Mouse (Mus musculus) myocyte (in vitro differentiated cells): ENCODE results near the gene Ccdc157.

Experiments used
- CEBPB ChIP-seq: IDR thresholded peaks from 2 replicates; pipeline ENCODE4 v1.6.1; 2011; ENCODE audit warnings: mild to moderate bottlenecking, moderate library complexity; ENCODE audit not compliant: poor library complexity, insufficient read depth, severe bottlenecking
- E2F4 ChIP-seq: IDR thresholded peaks from one replicate; pipeline ENCODE4 v1.6.1; 2011; ENCODE audit warnings: mild to moderate bottlenecking, control low read depth, moderate library complexity; ENCODE audit not compliant: insufficient read depth
- POLR2A ChIP-seq: IDR thresholded peaks from one replicate; pipeline ENCODE4 v1.6.1; 2011; ENCODE audit warnings: low read depth, mild to moderate bottlenecking, control low read depth, moderate library complexity; ENCODE audit not compliant: insufficient read length
- POLR2AphosphoS2 ChIP-seq: IDR thresholded peaks from one replicate; pipeline ENCODE4 v1.6.1; 2011; ENCODE audit warnings: low read depth, control low read depth; ENCODE audit not compliant: insufficient read length
- USF1 ChIP-seq: IDR thresholded peaks from one replicate; pipeline ENCODE4 v1.6.1; 2011; ENCODE audit warnings: low read depth, mild to moderate bottlenecking, control low read depth, moderate library complexity

- TF ChIP-seq POLR2A (no peak), POLR2AphosphoS2 (no peak), USF1 (no peak), E2F4 (no peak), CEBPB (no peak)
These were observed 37.1 kb downstream of the Ccdc157 start, which contains the start of gene Sec14l2 for GRCm38 (mm10) chr11:4122742-4123579.
